Mouse (Mus musculus): ENCODE data around the gene Limch1. TPM values are rescaled to one million over a fixed set of nuclear protein-coding genes. Genes with fewer than 3 reads are reported as not detected.

Gene Limch1
- polyA plus RNA-seq, 1 experiment from 2014 or later, result 55.6 TPM

DNA sequence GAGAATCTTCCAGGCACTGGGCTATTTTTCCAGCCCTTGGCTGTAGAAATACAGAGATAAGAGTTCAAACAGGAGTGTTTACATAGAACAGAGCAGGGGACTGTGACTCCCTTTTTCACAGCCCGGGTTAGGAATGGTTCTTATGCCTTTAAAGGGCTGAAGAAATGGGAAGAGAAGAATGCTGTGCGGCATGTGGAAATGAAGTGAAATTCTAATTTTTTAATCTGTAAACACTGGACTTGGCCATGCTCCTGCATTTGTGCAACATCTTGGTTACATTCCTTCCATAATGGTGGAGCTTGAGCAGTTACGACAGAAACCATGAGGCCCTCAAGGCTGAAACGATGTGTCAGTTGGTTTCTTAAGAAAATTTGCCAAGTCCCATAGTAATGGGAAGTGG, 165.4 kb downstream of the Limch1 start:
- Histone ChIP-seq H3K4me3 (ENCODE audit: low read depth, low read length) (no peak overlapping the region), H3K9me3 (replicated peaks; ENCODE audit: control insufficient read depth, low read length) (no peaks in the 10 kb centered on the region), H3K4me1 (ENCODE audit: control insufficient read depth, insufficient read depth, low read length) (peaks cover 3% of the 10 kb centered on the region; the same call in 1 of the 2 replicates), H3K27ac (ENCODE audit: low read depth, low read length) (no peak overlapping the region), H3K36me3 (ENCODE audit: control insufficient read depth, insufficient read depth, low read length) (no peaks in the 10 kb centered on the region), H3K4me2 (ENCODE audit: low read length) (no peak overlapping the region), H3K9ac (ENCODE audit: low read length) (no peak overlapping the region), H3K27me3 (replicated peaks; ENCODE audit: control insufficient read depth, insufficient read depth, low read length) (no peaks in the 10 kb centered on the region)
- DNase-seq (ENCODE audit: low spot score) (no peak), ATAC-seq (no peak)
- WGBS, result 96% methylated on average over 4 of the region's 4 CpGs

DNA sequence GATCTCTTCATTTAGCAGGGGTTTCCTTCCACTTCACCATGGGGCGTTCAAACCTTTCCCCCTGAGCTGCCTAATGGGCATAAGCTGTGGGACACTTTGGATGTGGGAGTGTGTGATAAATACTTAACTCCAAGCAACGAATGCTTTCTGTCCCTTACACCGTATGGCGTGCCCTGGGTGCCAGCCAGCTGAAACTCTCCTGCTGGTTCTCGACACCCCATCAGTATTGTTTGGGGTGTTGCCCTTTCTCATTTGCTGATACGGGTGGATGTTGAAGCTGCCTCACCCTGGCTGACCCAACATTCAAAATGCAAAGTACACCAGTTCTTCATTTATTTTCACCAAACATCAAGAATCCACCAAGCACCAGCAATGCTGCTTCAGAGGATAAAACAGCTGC, 168.2 kb downstream of the Limch1 start:
- Histone ChIP-seq H3K36me3 (ENCODE audit: control insufficient read depth, insufficient read depth, low read length) (no peaks in the 10 kb centered on the region), H3K4me2 (ENCODE audit: low read length) (no peak overlapping the region), H3K27ac (ENCODE audit: low read depth, low read length) (no peak overlapping the region), H3K9ac (ENCODE audit: low read length) (no peak overlapping the region), H3K4me3 (ENCODE audit: low read depth, low read length) (no peak overlapping the region), H3K9me3 (replicated peaks; ENCODE audit: control insufficient read depth, low read length) (no peaks in the 10 kb centered on the region), H3K27me3 (replicated peaks; ENCODE audit: control insufficient read depth, insufficient read depth, low read length) (no peaks in the 10 kb centered on the region), H3K4me1 (ENCODE audit: control insufficient read depth, insufficient read depth, low read length) (peaks cover 6% of the 10 kb centered on the region)
- DNase-seq (ENCODE audit: low spot score) (no peak), ATAC-seq (no peak)
- 60% methylated on average over 6 of the region's 6 CpGs for WGBS

DNA sequence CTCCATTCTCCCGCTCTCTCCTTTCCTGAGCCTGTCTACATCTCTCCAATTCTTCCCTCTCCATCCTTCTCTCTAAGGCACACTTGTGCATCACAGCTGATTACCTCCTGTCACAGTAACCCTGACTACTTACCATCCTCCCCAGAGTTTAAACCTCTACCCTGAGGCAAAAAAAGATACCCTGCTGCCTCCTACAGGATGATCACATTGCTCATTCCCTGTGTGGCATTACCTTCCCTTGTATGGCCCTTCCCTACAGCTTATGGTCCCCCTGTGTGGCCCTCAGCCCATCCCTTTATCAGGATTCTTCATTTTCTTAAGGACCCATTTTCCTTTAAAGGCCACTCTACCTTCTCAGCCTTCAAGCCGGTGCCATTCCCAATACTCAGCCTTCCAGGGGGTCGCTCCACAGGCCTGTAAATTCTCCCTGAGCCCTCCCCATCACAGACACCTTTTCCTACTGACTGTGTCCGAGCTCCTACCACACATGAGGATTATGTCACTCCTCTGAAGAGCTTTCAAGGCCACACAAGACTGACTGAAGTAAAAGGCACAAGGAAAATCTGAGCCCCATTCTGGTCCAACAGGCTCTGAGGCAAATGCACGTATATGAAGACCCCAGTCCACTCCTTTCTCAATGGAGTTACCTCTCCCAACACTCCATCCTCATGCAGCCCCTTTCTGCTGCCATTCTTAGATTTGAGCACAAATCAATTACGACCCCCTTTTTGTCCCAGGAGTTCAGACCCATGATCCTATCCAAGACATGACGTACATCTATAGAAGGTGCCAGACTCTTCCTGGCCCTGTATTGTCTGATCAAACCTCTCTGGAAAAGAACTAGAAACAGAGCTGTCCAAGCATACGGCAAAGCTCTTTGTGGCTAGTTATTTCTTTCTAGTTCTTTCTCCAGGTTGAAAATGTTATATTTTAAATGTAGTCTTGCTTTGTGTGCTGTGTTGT, 172.0 kb downstream of the Limch1 start:
- peak; percentile 82 for ATAC-seq
- Histone ChIP-seq H3K9ac (ENCODE audit: low read length) (no peak overlapping the region), H3K4me3 (ENCODE audit: low read depth, low read length) (no peak overlapping the region), H3K36me3 (ENCODE audit: control insufficient read depth, insufficient read depth, low read length) (no peaks in the 10 kb centered on the region), H3K27me3 (replicated peaks; ENCODE audit: control insufficient read depth, insufficient read depth, low read length) (no peaks in the 10 kb centered on the region), H3K27ac (ENCODE audit: low read depth, low read length) (peak overlapping the region; percentile 75), H3K4me2 (ENCODE audit: low read length) (no peak overlapping the region), H3K4me1 (ENCODE audit: control insufficient read depth, insufficient read depth, low read length) (peaks cover 14% of the 10 kb centered on the region), H3K9me3 (replicated peaks; ENCODE audit: control insufficient read depth, low read length) (no peaks in the 10 kb centered on the region)
- DNase-seq (ENCODE audit: low spot score), result peak; percentile 75
- WGBS, result 35% methylated on average over 8 of the region's 8 CpGs

DNA sequence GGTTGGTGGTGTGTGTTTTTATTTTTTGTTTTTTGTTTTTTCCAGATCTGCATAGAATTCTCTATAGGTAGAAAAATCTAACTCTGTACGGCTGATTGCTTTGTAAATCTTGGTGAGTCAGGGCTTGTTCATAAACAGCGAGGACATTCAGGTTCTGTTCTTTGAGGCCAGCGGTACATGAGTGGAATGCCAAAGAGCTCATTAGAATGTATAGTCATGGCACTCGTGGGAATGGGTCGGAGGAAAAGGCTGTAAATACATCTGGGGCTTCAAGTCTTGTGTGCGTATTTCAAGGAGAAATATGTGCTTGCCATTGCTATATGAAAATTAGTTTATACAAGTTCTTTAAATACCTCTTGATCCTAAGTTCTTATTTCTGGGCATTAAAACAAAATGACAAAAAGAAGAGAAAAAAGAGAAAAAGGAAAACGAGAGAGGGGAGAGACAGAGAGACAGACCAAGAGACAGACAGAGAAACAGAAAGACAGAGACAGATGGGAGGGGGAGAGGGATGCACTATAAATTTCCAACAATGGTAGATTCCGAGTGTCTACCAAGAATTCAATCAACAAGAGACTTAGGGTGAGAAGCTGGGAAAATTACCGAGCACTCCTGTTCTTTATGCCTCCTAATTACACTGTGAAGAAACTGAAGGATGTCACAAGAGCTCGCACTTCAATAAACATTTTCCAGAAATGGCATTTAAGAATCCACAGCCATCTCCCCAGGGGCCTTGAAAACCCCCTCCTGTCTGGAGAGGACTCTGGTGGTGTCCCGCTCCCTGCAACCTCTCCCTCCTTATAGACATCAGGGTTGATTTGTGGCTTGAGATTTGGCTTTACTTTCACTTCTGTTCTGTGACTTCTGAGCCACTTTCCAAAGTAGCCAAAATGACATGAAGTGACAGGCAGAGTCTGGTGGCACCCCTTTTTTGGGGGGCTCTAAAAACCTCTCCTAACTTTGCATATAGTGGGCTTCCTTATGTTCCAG, 173.0 kb downstream of the Limch1 start:
- 10% methylated on average over 11 of the region's 11 CpGs for WGBS
- DNase-seq (ENCODE audit: low spot score), result peak; percentile 91

DNA sequence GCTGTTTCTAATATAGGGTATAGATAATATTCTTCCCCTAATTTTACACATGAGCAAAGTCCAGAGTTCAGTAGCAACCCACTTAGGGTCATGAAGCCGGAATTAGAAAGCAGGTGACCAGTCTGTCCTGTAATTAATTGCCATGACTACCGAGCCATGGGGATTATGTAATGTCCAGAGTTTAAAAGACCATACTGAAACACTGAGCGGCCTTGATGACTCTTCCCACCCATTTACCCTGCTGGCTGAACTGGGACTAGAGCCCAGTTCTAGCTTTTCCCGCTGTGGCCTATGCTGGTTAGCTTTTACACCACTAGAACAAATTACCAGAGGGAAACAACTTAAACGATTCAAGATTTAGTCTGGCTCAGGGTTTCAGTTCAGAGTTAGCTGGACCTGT, 177.0 kb downstream of the Limch1 start:
- DNase-seq (ENCODE audit: low spot score) (no peak), ATAC-seq (no peak)
- H3K27me3 ChIP-seq (replicated peaks; ENCODE audit: control insufficient read depth, insufficient read depth, low read length), result no peaks in the 10 kb centered on the region
- H3K4me3 ChIP-seq (ENCODE audit: low read depth, low read length), result no peak overlapping the region
- 72% methylated on average over 5 of the region's 5 CpGs for WGBS
- H3K36me3 ChIP-seq (ENCODE audit: control insufficient read depth, insufficient read depth, low read length), result no peaks in the 10 kb centered on the region
- H3K4me2 ChIP-seq (ENCODE audit: low read length), result no peak overlapping the region
- peaks cover 11% of the 10 kb centered on the region for H3K4me1 ChIP-seq (ENCODE audit: control insufficient read depth, insufficient read depth, low read length)
- H3K9ac ChIP-seq (ENCODE audit: low read length), result no peak overlapping the region
- H3K27ac ChIP-seq (ENCODE audit: low read depth, low read length), result no peak overlapping the region
- no peaks in the 10 kb centered on the region for H3K9me3 ChIP-seq (replicated peaks; ENCODE audit: control insufficient read depth, low read length)

More for the DNA sequence above, 173.0 kb downstream of the Limch1 start:
- H3K36me3 ChIP-seq (ENCODE audit: control insufficient read depth, insufficient read depth, low read length), result no peaks in the 10 kb centered on the region
- H3K4me3 ChIP-seq (ENCODE audit: low read depth, low read length), result no peak overlapping the region
- H3K9me3 ChIP-seq (replicated peaks; ENCODE audit: control insufficient read depth, low read length), result no peaks in the 10 kb centered on the region
- peak; percentile 87 for ATAC-seq
- H3K4me2 ChIP-seq (ENCODE audit: low read length), result peak overlapping the region; percentile 22
- no peaks in the 10 kb centered on the region for H3K27me3 ChIP-seq (replicated peaks; ENCODE audit: control insufficient read depth, insufficient read depth, low read length)
- peaks cover 12% of the 10 kb centered on the region for H3K4me1 ChIP-seq (ENCODE audit: control insufficient read depth, insufficient read depth, low read length)
- peak overlapping the region; percentile 75 for H3K27ac ChIP-seq (ENCODE audit: low read depth, low read length)
- H3K9ac ChIP-seq (ENCODE audit: low read length), result no peak overlapping the region

DNA sequence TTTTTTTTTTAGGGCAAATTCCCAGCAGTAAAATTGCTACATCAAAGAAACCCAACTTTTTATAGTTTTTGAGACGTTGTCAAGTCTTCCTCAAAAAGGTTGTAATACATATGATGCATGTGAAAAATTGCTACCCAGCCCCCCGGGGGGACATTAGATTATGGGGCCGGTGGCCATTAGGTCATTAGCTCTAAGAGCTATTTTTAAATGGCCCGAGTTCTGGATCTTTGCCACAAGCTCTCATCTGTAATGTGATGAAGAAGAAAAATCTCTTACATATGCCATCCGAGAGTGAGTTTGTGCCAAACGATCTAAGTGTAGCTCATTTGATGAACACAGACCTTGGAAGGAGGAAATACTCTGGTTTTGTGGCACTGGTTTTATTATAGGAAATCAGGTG, 183.7 kb downstream of the Limch1 start:
- H3K4me1 ChIP-seq (ENCODE audit: control insufficient read depth, insufficient read depth, low read length), result no peaks in the 10 kb centered on the region
- H3K27me3 ChIP-seq (replicated peaks; ENCODE audit: control insufficient read depth, insufficient read depth, low read length), result no peaks in the 10 kb centered on the region
- no peaks in the 10 kb centered on the region for H3K36me3 ChIP-seq (ENCODE audit: control insufficient read depth, insufficient read depth, low read length)
- no peak overlapping the region for H3K27ac ChIP-seq (ENCODE audit: low read depth, low read length)
- H3K4me3 ChIP-seq (ENCODE audit: low read depth, low read length), result no peak overlapping the region
- H3K4me2 ChIP-seq (ENCODE audit: low read length), result no peak overlapping the region
- no peak for ATAC-seq
- 69% methylated on average over 6 of the region's 6 CpGs for WGBS
- no peaks in the 10 kb centered on the region for H3K9me3 ChIP-seq (replicated peaks; ENCODE audit: control insufficient read depth, low read length)
- DNase-seq (ENCODE audit: low spot score), result no peak
- no peak overlapping the region for H3K9ac ChIP-seq (ENCODE audit: low read length)

DNA sequence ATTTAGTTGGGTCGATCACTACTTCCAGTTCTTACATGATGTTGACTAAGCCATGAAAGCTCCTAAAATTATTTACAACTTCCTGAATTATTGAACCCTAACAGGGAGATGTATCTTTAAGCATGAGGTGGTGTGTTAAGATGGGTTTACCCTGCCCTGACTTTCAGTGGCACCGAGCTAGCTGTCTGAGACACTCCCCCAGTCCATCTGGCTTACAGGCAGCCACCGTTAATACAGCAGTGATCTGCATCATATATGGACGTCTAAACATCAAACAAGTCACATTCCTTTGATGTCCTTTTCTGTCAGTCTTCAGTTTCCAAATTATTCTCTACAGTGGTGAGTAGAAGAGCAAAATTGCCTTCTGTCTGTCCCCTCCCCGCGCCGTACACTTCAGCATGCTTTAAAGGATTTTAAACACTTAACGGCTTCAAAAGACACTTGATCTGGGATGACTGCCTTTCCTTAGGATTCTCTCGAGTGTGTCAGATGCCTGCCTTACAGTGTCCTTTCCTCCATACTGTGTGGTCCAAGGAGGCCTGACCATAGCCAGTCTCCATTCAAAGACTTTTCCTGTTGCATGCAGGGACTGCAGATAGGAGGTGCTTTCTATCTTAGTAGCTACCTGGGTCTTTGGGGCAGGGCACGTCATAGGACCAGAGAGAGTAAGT, 187.6 kb downstream of the Limch1 start:
- no peak overlapping the region for H3K4me2 ChIP-seq (ENCODE audit: low read length)
- ATAC-seq (no peak), DNase-seq (ENCODE audit: low spot score) (no peak)
- no peaks in the 10 kb centered on the region for H3K27me3 ChIP-seq (replicated peaks; ENCODE audit: control insufficient read depth, insufficient read depth, low read length)
- H3K9ac ChIP-seq (ENCODE audit: low read length), result no peak overlapping the region
- no peak overlapping the region for H3K4me3 ChIP-seq (ENCODE audit: low read depth, low read length)
- WGBS, result 72% methylated on average over 10 of the region's 10 CpGs
- no peaks in the 10 kb centered on the region for H3K4me1 ChIP-seq (ENCODE audit: control insufficient read depth, insufficient read depth, low read length)
- H3K9me3 ChIP-seq (replicated peaks; ENCODE audit: control insufficient read depth, low read length), result no peaks in the 10 kb centered on the region
- no peak overlapping the region for H3K27ac ChIP-seq (ENCODE audit: low read depth, low read length)
- H3K36me3 ChIP-seq (ENCODE audit: control insufficient read depth, insufficient read depth, low read length), result no peaks in the 10 kb centered on the region

DNA sequence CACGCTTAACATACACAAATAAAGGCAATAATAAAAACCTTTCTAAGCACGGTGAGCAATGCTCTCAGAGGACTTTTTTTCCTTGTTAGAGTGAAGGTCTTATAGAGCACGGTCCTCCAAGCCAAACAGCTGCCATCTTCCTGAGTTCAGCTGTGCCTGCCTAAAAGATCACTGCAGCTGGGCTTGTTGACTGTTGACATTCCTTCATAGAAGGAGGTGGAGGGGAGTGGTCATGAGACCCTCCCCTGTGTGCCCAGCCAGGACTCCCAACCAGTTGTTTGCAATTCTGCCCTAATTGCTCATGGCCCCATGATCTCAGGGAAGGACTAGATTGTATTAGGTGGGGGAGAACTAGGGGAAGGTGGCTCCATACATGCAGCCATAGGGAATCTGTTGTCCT, 189.0 kb downstream of the Limch1 start:
- WGBS, result 93% methylated on average over 3 of the region's 3 CpGs
- Histone ChIP-seq H3K27ac (ENCODE audit: low read depth, low read length) (no peak overlapping the region), H3K4me3 (ENCODE audit: low read depth, low read length) (no peak overlapping the region), H3K36me3 (ENCODE audit: control insufficient read depth, insufficient read depth, low read length) (no peaks in the 10 kb centered on the region), H3K4me1 (ENCODE audit: control insufficient read depth, insufficient read depth, low read length) (no peaks in the 10 kb centered on the region), H3K4me2 (ENCODE audit: low read length) (no peak overlapping the region), H3K27me3 (replicated peaks; ENCODE audit: control insufficient read depth, insufficient read depth, low read length) (no peaks in the 10 kb centered on the region), H3K9ac (ENCODE audit: low read length) (no peak overlapping the region), H3K9me3 (replicated peaks; ENCODE audit: control insufficient read depth, low read length) (no peaks in the 10 kb centered on the region)
- ATAC-seq (no peak), DNase-seq (ENCODE audit: low spot score) (no peak)
